Mouse (Mus musculus) limb, embryonic 15.5 days (tissue): Measurements from ENCODE around the gene Cdc42ep1. TPM values are rescaled to one million over a fixed set of nuclear protein-coding genes. Genes with fewer than 3 reads are reported as not detected.

Experiments
- ATAC-seq: fragments of 200-750 bp; cut with Nextera tagmentation; 2 replicates; pipeline ENCODE4 v1.8.0; 2017; ENCODE audit warnings: low read depth, moderate TSS enrichment; ENCODE audit not compliant: insufficient number of reproducible peaks, low FRiP score, low TSS enrichment
- H3K27ac ChIP-seq: fragments of 300-500 bp; sonication (generic); 2 replicates; pipeline ENCODE4 v1.5.1; 2015; ENCODE audit warnings: moderate library complexity, mild to moderate bottlenecking, inconsistent platforms
- H3K27me3 ChIP-seq: fragments of 300-500 bp; sonication (generic); 2 replicates; pipeline ENCODE4 v1.6.1; 2015; ENCODE audit warnings: inconsistent platforms
- H3K36me3 ChIP-seq: fragments of 300-500 bp; sonication (generic); 2 replicates; pipeline ENCODE4 v1.6.1; 2015; ENCODE audit warnings: inconsistent platforms
- H3K4me1 ChIP-seq: fragments of 300-500 bp; sonication (generic); 2 replicates; pipeline ENCODE4 v1.6.1; 2015; ENCODE audit warnings: inconsistent platforms
- H3K4me2 ChIP-seq: fragments of 300-500 bp; sonication (generic); 2 replicates; pipeline ENCODE4 v1.6.1; 2015; ENCODE audit warnings: mild to moderate bottlenecking, inconsistent platforms
- H3K4me3 ChIP-seq: fragments of 300-500 bp; sonication (generic); 2 replicates; pipeline ENCODE4 v1.5.1; 2015; ENCODE audit warnings: mild to moderate bottlenecking, inconsistent platforms
- H3K9ac ChIP-seq: fragments of 300-500 bp; sonication (generic); 2 replicates; pipeline ENCODE4 v1.6.1; 2015; ENCODE audit warnings: inconsistent platforms
- H3K9me3 ChIP-seq: fragments of 300-500 bp; sonication (generic); 2 replicates; pipeline ENCODE4 v1.6.1; 2016; ENCODE audit warnings: inconsistent platforms
- WGBS: fragments of 180-500 bp; shearing (Covaris S2); methylation state at CpG from one replicate; pipeline ENCODE4 v1.1.7; 2015; 5-methylcytosine and 5-hydroxymethylcytosine counted together
- polyA plus RNA-seq: library from polyadenylated mRNA; unstranded; fragments of >200 nt; fragmentation: Nextera tagmentation; extraction: Ambion mirVana; gene quantifications from 2 replicates; pipeline ENCODE4 v1.2.1, GENCODE M21; 2015

Cdc42ep1 gene
- polyA plus RNA-seq, 1 experiment from 2014 or later: 26.5 TPM

- WGBS: 59% methylated on average over 3 of the region's 3 CpGs
- H3K27me3 ChIP-seq: peaks cover 59% of the 10 kb centered on the region
Observed at GRCm38 (mm10) chr15:78807141-78807540, 35.3 kb upstream of the Cdc42ep1 start.

GRCm38 (mm10) chr15:78808980-78809379 is 33.4 kb upstream of the Cdc42ep1 start:
- no peak for ATAC-seq
- 56% methylated on average over 2 of the region's 2 CpGs for WGBS
- Histone ChIP-seq H3K27me3 (peaks cover 40% of the 10 kb centered on the region), H3K36me3 (no peaks in the 10 kb centered on the region), H3K4me3 (no peak overlapping the region), H3K4me1 (peaks cover 21% of the 10 kb centered on the region), H3K9ac (no peak overlapping the region), H3K9me3 (no peaks in the 10 kb centered on the region), H3K4me2 (no peak overlapping the region), H3K27ac (no peak overlapping the region)

More at GRCm38 (mm10) chr15:78807141-78807540, 35.3 kb upstream of the Cdc42ep1 start:
- no peak overlapping the region for H3K27ac ChIP-seq
- no peak overlapping the region for H3K9ac ChIP-seq
- H3K9me3 ChIP-seq: no peaks in the 10 kb centered on the region
- H3K4me3 ChIP-seq: no peak overlapping the region
- no peak overlapping the region for H3K4me2 ChIP-seq
- ATAC-seq: no peak
- H3K36me3 ChIP-seq: no peaks in the 10 kb centered on the region
- H3K4me1 ChIP-seq: peaks cover 37% of the 10 kb centered on the region

- Histone ChIP-seq H3K4me3 (no peak overlapping the region), H3K36me3 (no peaks in the 10 kb centered on the region), H3K9me3 (no peaks in the 10 kb centered on the region), H3K27ac (no peak overlapping the region), H3K4me1 (peaks cover 17% of the 10 kb centered on the region), H3K27me3 (peaks cover 34% of the 10 kb centered on the region), H3K9ac (no peak overlapping the region), H3K4me2 (no peak overlapping the region)
- ATAC-seq: no peak
- WGBS: 37% methylated on average over 9 of the region's 9 CpGs
Observed at GRCm38 (mm10) chr15:78809739-78810138, 32.7 kb upstream of the Cdc42ep1 start.

- H3K4me3 ChIP-seq: no peak overlapping the region
- WGBS: 60% methylated on average over 9 of the region's 9 CpGs
- ATAC-seq: 0 out of 2 replicates have a peak, but pooled peaks have one; percentile 12
Observed at GRCm38 (mm10) chr15:78810146-78810545, 32.3 kb upstream of the Cdc42ep1 start.

GRCm38 (mm10) chr15:78813603-78814002 is 28.8 kb upstream of the Cdc42ep1 start:
- H3K9me3 ChIP-seq: no peaks in the 10 kb centered on the region
- H3K27ac ChIP-seq: no peak overlapping the region
- H3K36me3 ChIP-seq: no peaks in the 10 kb centered on the region
- no peak overlapping the region for H3K9ac ChIP-seq
- no peak for ATAC-seq
- no peaks in the 10 kb centered on the region for H3K27me3 ChIP-seq
- no peak overlapping the region for H3K4me2 ChIP-seq
- no peak overlapping the region for H3K4me3 ChIP-seq
- H3K4me1 ChIP-seq: peaks cover 12% of the 10 kb centered on the region
- WGBS: 94% methylated on average over 4 of the region's 4 CpGs

More at GRCm38 (mm10) chr15:78810146-78810545, 32.3 kb upstream of the Cdc42ep1 start:
- H3K27me3 ChIP-seq: peaks cover 30% of the 10 kb centered on the region
- H3K4me2 ChIP-seq: no peak overlapping the region
- H3K9ac ChIP-seq: no peak overlapping the region
- peaks cover 17% of the 10 kb centered on the region for H3K4me1 ChIP-seq
- H3K27ac ChIP-seq: no peak overlapping the region
- no peaks in the 10 kb centered on the region for H3K36me3 ChIP-seq
- H3K9me3 ChIP-seq: no peaks in the 10 kb centered on the region

- no peak for ATAC-seq
- no peak overlapping the region for H3K4me3 ChIP-seq
- no peak overlapping the region for H3K27ac ChIP-seq
- no peaks in the 10 kb centered on the region for H3K36me3 ChIP-seq
- H3K27me3 ChIP-seq: peaks cover 4% of the 10 kb centered on the region; the same call in 1 of the 2 replicates
- no peak overlapping the region for H3K4me2 ChIP-seq
- no peaks in the 10 kb centered on the region for H3K9me3 ChIP-seq
- 41% methylated on average over 11 of the region's 11 CpGs for WGBS
- H3K4me1 ChIP-seq: peaks cover 5% of the 10 kb centered on the region; the same call in 1 of the 2 replicates
- no peak overlapping the region for H3K9ac ChIP-seq
Observed at GRCm38 (mm10) chr15:78815314-78816073, 26.9 kb upstream of the Cdc42ep1 start.

- Histone ChIP-seq H3K4me1 (peaks cover 5% of the 10 kb centered on the region; the same call in 1 of the 2 replicates), H3K4me2 (no peak overlapping the region), H3K36me3 (no peaks in the 10 kb centered on the region), H3K27ac (no peak overlapping the region), H3K9ac (no peak overlapping the region), H3K27me3 (peaks cover 7% of the 10 kb centered on the region; the same call in 1 of the 2 replicates), H3K4me3 (no peak overlapping the region), H3K9me3 (no peaks in the 10 kb centered on the region)
- ATAC-seq: no peak
- 62% methylated on average over 6 of the region's 6 CpGs for WGBS
Observed at GRCm38 (mm10) chr15:78816074-78816391, 26.4 kb upstream of the Cdc42ep1 start.

- no peak overlapping the region for H3K9ac ChIP-seq
- no peak overlapping the region for H3K27ac ChIP-seq
- H3K27me3 ChIP-seq: peaks cover 19% of the 10 kb centered on the region; the same call in 1 of the 2 replicates
- WGBS: 20% methylated on average over 28 of the region's 28 CpGs
- no peak overlapping the region for H3K4me3 ChIP-seq
- no peaks in the 10 kb centered on the region for H3K36me3 ChIP-seq
- H3K4me1 ChIP-seq: peaks cover 18% of the 10 kb centered on the region
- ATAC-seq: no peak
- H3K4me2 ChIP-seq: no peak overlapping the region
- no peaks in the 10 kb centered on the region for H3K9me3 ChIP-seq
Observed at GRCm38 (mm10) chr15:78826213-78827204, 15.9 kb upstream of the Cdc42ep1 start.

GRCm38 (mm10) chr15:78828315-78828714 is 14.1 kb upstream of the Cdc42ep1 start:
- Histone ChIP-seq H3K9me3 (no peaks in the 10 kb centered on the region), H3K4me3 (no peak overlapping the region), H3K36me3 (no peaks in the 10 kb centered on the region), H3K4me1 (peaks cover 36% of the 10 kb centered on the region), H3K4me2 (no peak overlapping the region), H3K27ac (no peak overlapping the region), H3K9ac (no peak overlapping the region), H3K27me3 (peaks cover 19% of the 10 kb centered on the region; the same call in 1 of the 2 replicates)
- ATAC-seq: no peak
- WGBS: 5% methylated on average over 5 of the region's 5 CpGs

- Histone ChIP-seq H3K27ac (no peak overlapping the region), H3K36me3 (no peaks in the 10 kb centered on the region), H3K4me1 (peaks cover 49% of the 10 kb centered on the region), H3K4me2 (no peak overlapping the region), H3K9me3 (no peaks in the 10 kb centered on the region), H3K4me3 (no peak overlapping the region), H3K9ac (no peak overlapping the region), H3K27me3 (peaks cover 15% of the 10 kb centered on the region; the same call in 1 of the 2 replicates)
- WGBS: 96% methylated on average over 1 of the region's 1 CpGs
- ATAC-seq: no peak
Observed at GRCm38 (mm10) chr15:78829636-78830035, 12.8 kb upstream of the Cdc42ep1 start.

GRCm38 (mm10) chr15:78830742-78831719 is 11.4 kb upstream of the Cdc42ep1 start:
- no peak overlapping the region for H3K27ac ChIP-seq
- peaks cover 15% of the 10 kb centered on the region; the same call in 1 of the 2 replicates for H3K27me3 ChIP-seq
- no peaks in the 10 kb centered on the region for H3K9me3 ChIP-seq
- peaks cover 63% of the 10 kb centered on the region for H3K4me1 ChIP-seq
- ATAC-seq: no peak
- H3K36me3 ChIP-seq: no peaks in the 10 kb centered on the region
- H3K9ac ChIP-seq: no peak overlapping the region
- no peak overlapping the region for H3K4me3 ChIP-seq
- WGBS: 38% methylated on average over 10 of the region's 10 CpGs
- H3K4me2 ChIP-seq: no peak overlapping the region
